Mouse (Mus musculus) heart, adult 2 months (tissue): ENCODE data around the gene Nrxn3. TPM values are rescaled to one million over a fixed set of nuclear protein-coding genes. Genes with fewer than 3 reads are reported as not detected.

ENCODE experiments used
- DNase-seq, 2 experiments: peaks; one replicate each; pipeline ENCODE4 v3.0.0; 2021
- H3K27ac ChIP-seq: fragments of 200-600 bp; 2 replicates; pipeline ENCODE4 v1.8.1; 2022
- H3K27me3 ChIP-seq: fragments of 200-500 bp; 2 replicates; pipeline ENCODE4 v1.6.1; 2012; ENCODE audit warnings: mild to moderate bottlenecking, low read length, inconsistent platforms, mixed read lengths; ENCODE audit not compliant: control insufficient read depth, insufficient read depth
- H3K36me3 ChIP-seq: fragments of 200-500 bp; 2 replicates; pipeline ENCODE4 v1.6.1; 2012; ENCODE audit warnings: low read length, inconsistent platforms; ENCODE audit not compliant: control insufficient read depth, insufficient read depth
- H3K4me1 ChIP-seq: fragments of 200-500 bp; 2 replicates; pipeline ENCODE4 v1.6.1; 2011; ENCODE audit warnings: low read length; ENCODE audit not compliant: control insufficient read depth, insufficient read depth
- H3K4me3 ChIP-seq: fragments of 200-600 bp; 2 replicates; pipeline ENCODE4 v1.8.1; 2022
- H3K79me2 ChIP-seq: fragments of 200-500 bp; replicated peaks from 2 replicates; pipeline ENCODE4 v1.6.1; 2012; ENCODE audit warnings: mild to moderate bottlenecking, inconsistent platforms, low read length, moderate library complexity, mixed read lengths; ENCODE audit not compliant: control insufficient read depth, insufficient read depth
- H3K9ac ChIP-seq: fragments of 200-500 bp; 2 replicates; pipeline ENCODE4 v1.6.1; 2012; ENCODE audit warnings: low read depth, mild to moderate bottlenecking, control low read depth, inconsistent platforms, low read length, mixed read lengths
- CTCF ChIP-seq: fragments of 200-600 bp; IDR thresholded peaks from 2 replicates; pipeline ENCODE4 v1.8.1; 2022; ENCODE audit warnings: antibody characterized with exemption, mild to moderate bottlenecking, moderate library complexity
- EP300 ChIP-seq: fragments of 200-500 bp; IDR thresholded peaks from 2 replicates; pipeline ENCODE4 v1.6.1; 2011; ENCODE audit warnings: low read depth, low read length, control low read depth; ENCODE audit not compliant: insufficient read depth
- POLR2A ChIP-seq: fragments of 200-500 bp; IDR thresholded peaks from 2 replicates; pipeline ENCODE4 v1.6.1; 2011; ENCODE audit warnings: mild to moderate bottlenecking, low read depth, low read length, control low read depth; ENCODE audit not compliant: insufficient read depth
- WGBS: fragments of 180-500 bp; shearing (Covaris S2); methylation state at CpG from one replicate; pipeline ENCODE4 v1.1.7; 2018; 5-methylcytosine and 5-hydroxymethylcytosine counted together
- intact Hi-C: fragments of 180-260 bp; cut with DNase I; formaldehyde crosslinking; loops from one replicate; pipeline ENCODE4 v1.15.1; 2025
- polyA plus RNA-seq: library from polyadenylated mRNA; depleted of rRNA; stranded (reverse); fragments of >200 nt; gene quantifications from 2 replicates; pipeline ENCODE4 v1.2.3, GENCODE M21; 2012
- total RNA-seq, 2 experiments: library from RNA; stranded (reverse); gene quantifications; 2 replicates each; pipeline ENCODE4 v1.2.3; 2021

Nrxn3 gene
- total and polyA plus RNA-seq, 3 experiments, result 0.18 to 0.31 TPM; not detected in 1

DNA sequence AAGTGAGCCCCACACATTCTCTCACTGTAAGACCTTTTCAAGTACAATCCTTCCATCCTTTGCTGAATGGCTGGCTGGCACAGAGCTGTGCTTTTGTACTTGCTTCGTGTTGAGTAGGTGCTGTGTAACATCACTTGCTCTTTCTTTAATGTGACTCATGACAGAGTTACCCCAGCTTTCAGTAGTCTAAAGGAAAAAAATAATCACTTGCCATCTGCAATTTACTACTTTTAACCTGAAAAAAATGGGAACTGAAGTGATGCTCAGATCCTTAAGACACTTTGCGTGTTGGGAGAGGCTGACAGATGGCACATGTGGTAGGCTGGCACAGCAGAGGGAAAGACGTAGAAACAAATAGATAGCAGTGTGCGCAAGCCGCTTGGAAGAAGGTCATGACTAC, 987.8 kb downstream of the Nrxn3 start:
- Histone ChIP-seq H3K4me1 (no peaks in the 10 kb centered on the region), H3K27ac (no peak overlapping the region), H3K4me3 (no peak overlapping the region), H3K27me3 (no peaks in the 10 kb centered on the region), H3K79me2 (no peaks in the 10 kb centered on the region), H3K9ac (no peak overlapping the region), H3K36me3 (no peaks in the 10 kb centered on the region)
- DNase-seq, result no peak
- TF ChIP-seq POLR2A, result no peak
- 84% methylated on average over 5 of the region's 5 CpGs for whole genome bisulfite sequencing
- intact Hi-C loops, result no loop called here

DNA sequence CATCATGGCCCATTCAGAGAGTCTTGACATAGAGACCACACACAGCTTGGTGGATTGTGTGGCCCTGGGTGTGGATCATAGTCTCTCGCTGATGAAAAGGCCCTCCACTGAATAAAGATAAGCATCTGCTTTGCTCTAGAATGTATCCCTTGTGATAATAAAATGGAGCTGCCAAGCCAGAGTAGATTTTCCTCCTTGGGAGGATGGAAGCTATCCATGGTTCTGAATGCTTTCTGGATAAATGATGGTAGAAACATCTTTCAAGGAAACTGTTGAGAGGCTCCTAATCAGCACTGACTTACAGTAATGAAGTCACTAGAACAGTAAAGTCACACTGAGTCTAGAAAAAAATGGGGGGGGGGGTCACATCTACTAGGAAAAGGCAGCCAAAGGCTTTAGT, 989.1 kb downstream of the Nrxn3 start:
- no peak overlapping the region for H3K9ac ChIP-seq
- H3K27me3 ChIP-seq, result no peaks in the 10 kb centered on the region
- no peak for TF ChIP-seq EP300
- TF ChIP-seq CTCF, result no peak
- TF ChIP-seq POLR2A, result no peak
- H3K27ac ChIP-seq, result no peak overlapping the region
- H3K4me3 ChIP-seq, result no peak overlapping the region
- H3K4me1 ChIP-seq, result no peaks in the 10 kb centered on the region
- H3K79me2 ChIP-seq, result no peaks in the 10 kb centered on the region
- H3K36me3 ChIP-seq, result no peaks in the 10 kb centered on the region
- 71% methylated on average over 1 of the region's 1 CpGs for WGBS
- no peak for DNase-seq
- intact Hi-C loops, result no loop called here

GRCm38 (mm10) chr12:89719194-89720080, 996.8 kb downstream of the Nrxn3 start:
- Histone ChIP-seq H3K27ac (no peak overlapping the region), H3K9ac (no peak overlapping the region), H3K79me2 (no peaks in the 10 kb centered on the region), H3K36me3 (no peaks in the 10 kb centered on the region), H3K4me1 (no peaks in the 10 kb centered on the region), H3K4me3 (no peak overlapping the region), H3K27me3 (no peaks in the 10 kb centered on the region)
- no peak for DNase-seq
- intact Hi-C loops, result no loop called here
- WGBS, result 23% methylated on average over 8 of the region's 8 CpGs
- no peak for TF ChIP-seq CTCF
- TF ChIP-seq POLR2A, result no peak
- no peak for TF ChIP-seq EP300

DNA sequence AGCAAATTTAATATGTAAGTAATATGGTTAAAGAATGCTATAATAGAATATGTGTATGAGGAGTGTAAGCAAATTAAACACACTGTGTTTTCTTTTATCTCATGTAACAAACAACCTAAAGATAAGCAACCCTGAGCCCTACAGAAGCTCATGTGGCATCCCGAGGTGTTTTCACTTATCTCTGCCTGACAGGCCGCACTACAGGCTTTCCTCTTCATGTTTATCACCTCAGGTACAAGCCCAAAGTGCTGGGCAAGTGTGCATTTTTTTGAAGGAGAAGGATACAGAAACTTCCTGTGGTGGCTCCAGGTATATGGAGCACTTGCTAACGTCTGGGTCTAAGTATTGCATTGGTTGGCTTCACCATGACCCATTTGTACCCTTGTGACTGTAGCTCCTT, 998.3 kb downstream of the Nrxn3 start:
- Histone ChIP-seq H3K36me3 (no peaks in the 10 kb centered on the region), H3K4me1 (no peaks in the 10 kb centered on the region), H3K4me3 (no peak overlapping the region), H3K79me2 (no peaks in the 10 kb centered on the region), H3K27me3 (no peaks in the 10 kb centered on the region), H3K27ac (no peak overlapping the region), H3K9ac (no peak overlapping the region)
- no peak for DNase-seq
- TF ChIP-seq EP300, result no peak
- no peak for TF ChIP-seq CTCF
- no peak for TF ChIP-seq POLR2A
- WGBS, result 23% methylated on average over 3 of the region's 3 CpGs
- intact Hi-C loops, result no loop called here

DNA sequence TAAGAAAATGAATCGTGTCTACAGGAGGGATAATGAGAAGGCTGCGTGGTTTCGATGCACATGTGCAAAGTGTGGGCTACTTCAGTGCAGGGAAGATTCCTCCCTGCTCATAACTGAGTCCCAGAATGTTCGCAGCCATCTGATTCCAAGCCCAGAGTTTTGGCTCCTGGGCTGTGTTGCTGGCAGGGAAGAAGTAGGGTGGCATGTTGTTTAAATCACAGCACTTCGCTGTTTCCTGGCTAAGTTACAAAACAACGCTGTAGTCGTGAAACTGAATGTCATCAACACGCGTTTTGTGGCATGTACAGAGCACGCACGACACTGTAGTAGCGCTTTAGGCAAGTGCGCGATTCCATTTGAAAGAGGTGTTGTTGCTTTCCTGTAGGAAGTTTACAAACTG, 999.8 kb downstream of the Nrxn3 start:
- intact Hi-C loops, result no loop called here
- WGBS, result 86% methylated on average over 14 of the region's 14 CpGs
- H3K4me3 ChIP-seq, result no peak overlapping the region
- H3K9ac ChIP-seq, result no peak overlapping the region
- no peaks in the 10 kb centered on the region for H3K27me3 ChIP-seq
- TF ChIP-seq CTCF, result no peak
- TF ChIP-seq EP300, result no peak
- TF ChIP-seq POLR2A, result no peak
- no peak for DNase-seq
- H3K4me1 ChIP-seq, result no peaks in the 10 kb centered on the region
- no peaks in the 10 kb centered on the region for H3K36me3 ChIP-seq
- H3K27ac ChIP-seq, result no peak overlapping the region
- H3K79me2 ChIP-seq, result no peaks in the 10 kb centered on the region

DNA sequence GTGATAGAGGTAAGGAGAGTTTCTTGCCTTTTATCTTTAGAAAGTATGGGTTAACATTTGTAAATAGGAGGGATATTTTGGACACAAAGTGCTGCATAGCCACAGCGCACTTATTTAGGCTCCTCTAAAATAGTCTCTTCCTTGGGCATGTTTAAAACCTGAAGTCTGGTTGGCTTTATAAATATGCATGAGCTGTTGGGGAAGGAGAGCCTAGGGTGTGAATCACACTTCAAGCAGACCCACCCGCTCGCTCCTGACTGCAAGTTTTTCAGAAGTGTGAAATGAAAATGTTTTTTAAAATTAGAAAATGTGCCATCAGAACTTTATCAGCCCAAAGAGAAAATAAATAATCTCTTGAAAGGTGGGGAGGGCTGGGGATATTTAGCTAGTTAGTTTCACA, 1001.4 kb downstream of the Nrxn3 start:
- no peak overlapping the region for H3K9ac ChIP-seq
- 49% methylated on average over 3 of the region's 3 CpGs for WGBS
- intact Hi-C loops, result no loop called here
- TF ChIP-seq POLR2A, result no peak
- TF ChIP-seq EP300, result no peak
- TF ChIP-seq CTCF, result no peak
- no peaks in the 10 kb centered on the region for H3K27me3 ChIP-seq
- H3K36me3 ChIP-seq, result no peaks in the 10 kb centered on the region
- H3K79me2 ChIP-seq, result no peaks in the 10 kb centered on the region
- H3K4me1 ChIP-seq, result no peaks in the 10 kb centered on the region
- no peak overlapping the region for H3K4me3 ChIP-seq
- DNase-seq, result no peak
- H3K27ac ChIP-seq, result no peak overlapping the region
